Mouse (Mus musculus) forebrain, embryonic 15.5 days (tissue): ENCODE results near the gene Aarsd1. TPM values are rescaled to one million over a fixed set of nuclear protein-coding genes. Genes with fewer than 3 reads are reported as not detected.

Source experiments
- ATAC-seq: fragments of 200-750 bp; cut with Nextera tagmentation; replicated peaks from 2 replicates; pipeline ENCODE4 v1.8.0; 2017; ENCODE audit warnings: mild to moderate bottlenecking, moderate TSS enrichment, moderate library complexity
- H3K27ac ChIP-seq: fragments of 300-500 bp; sonication (generic); replicated peaks from 2 replicates; pipeline ENCODE4 v1.5.1; 2015; ENCODE audit warnings: mild to moderate bottlenecking, inconsistent platforms
- H3K27me3 ChIP-seq: fragments of 300-500 bp; sonication (generic); 2 replicates; pipeline ENCODE4 v1.6.1; 2015; ENCODE audit warnings: inconsistent platforms
- H3K36me3 ChIP-seq: fragments of 300-500 bp; sonication (generic); 2 replicates; pipeline ENCODE4 v1.6.1; 2015; ENCODE audit warnings: mild to moderate bottlenecking, inconsistent platforms
- H3K4me1 ChIP-seq: fragments of 300-500 bp; sonication (generic); 2 replicates; pipeline ENCODE4 v1.6.1; 2015; ENCODE audit warnings: inconsistent platforms
- H3K4me2 ChIP-seq: fragments of 300-500 bp; sonication (generic); replicated peaks from 2 replicates; pipeline ENCODE4 v1.6.1; 2015; ENCODE audit warnings: mild to moderate bottlenecking, inconsistent platforms
- H3K4me3 ChIP-seq: fragments of 300-500 bp; sonication (generic); 2 replicates; pipeline ENCODE4 v1.5.1; 2015; ENCODE audit warnings: mild to moderate bottlenecking, inconsistent platforms
- H3K9ac ChIP-seq: fragments of 300-500 bp; sonication (generic); replicated peaks from 2 replicates; pipeline ENCODE4 v1.6.1; 2015; ENCODE audit warnings: mild to moderate bottlenecking, inconsistent platforms
- H3K9me3 ChIP-seq: fragments of 300-500 bp; sonication (generic); 2 replicates; pipeline ENCODE4 v1.6.1; 2016; ENCODE audit warnings: inconsistent platforms
- WGBS: fragments of 180-500 bp; shearing (Covaris S2); methylation state at CpG from one replicate; pipeline ENCODE4 v1.1.7; 2015; ENCODE audit warnings: mixed read lengths; 5-methylcytosine and 5-hydroxymethylcytosine counted together
- microRNA-seq: library from miRNA; unstranded; fragments of <30 nt; microRNA quantifications from one replicate; pipeline ENCODE4, GENCODE M21; 2016
- polyA plus RNA-seq: library from polyadenylated mRNA; unstranded; fragments of >200 nt; fragmentation: Nextera tagmentation; extraction: Ambion mirVana; gene quantifications from 2 replicates; pipeline ENCODE4 v1.2.1, GENCODE M21; 2015

Aarsd1 gene
- polyA plus RNA-seq, 1 experiment from 2014 or later = 90.2 TPM

DNA sequence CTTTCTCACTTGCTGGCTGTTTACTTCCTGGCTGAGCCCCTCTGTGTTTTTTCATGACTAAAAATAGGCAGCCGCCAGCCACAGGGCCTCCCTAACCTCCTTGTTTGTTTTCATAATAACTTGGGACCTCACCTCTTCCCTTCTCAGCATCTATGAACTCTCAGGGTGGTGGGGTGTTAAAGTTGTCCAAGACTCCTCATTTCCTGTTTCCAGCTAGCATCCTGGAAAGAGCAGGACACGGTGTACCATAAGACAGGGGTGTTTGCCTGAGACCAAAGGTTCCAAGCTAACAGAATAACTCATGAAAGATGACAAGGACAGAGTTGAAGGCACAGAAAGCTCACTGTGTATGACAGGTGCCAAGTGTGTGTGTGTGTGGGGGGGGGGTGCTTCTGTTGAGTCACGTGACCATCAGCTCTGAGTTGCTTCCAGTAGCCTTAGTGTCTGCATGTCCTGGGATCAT is 56.7 kb downstream of the Aarsd1 start:
- no peak for ATAC-seq
- no peaks in the 10 kb centered on the region for H3K4me1 ChIP-seq
- H3K9me3 ChIP-seq = no peaks in the 10 kb centered on the region
- no peak overlapping the region for H3K27ac ChIP-seq
- 63% methylated on average over 3 of the region's 3 CpGs for WGBS
- no peak overlapping the region for H3K9ac ChIP-seq
- H3K36me3 ChIP-seq = no peaks in the 10 kb centered on the region
- no peak overlapping the region for H3K4me2 ChIP-seq
- no peaks in the 10 kb centered on the region for H3K27me3 ChIP-seq
- H3K4me3 ChIP-seq = no peak overlapping the region

GRCm38 (mm10) chr11:101359776-101360175 is 57.6 kb downstream of the Aarsd1 start:
- WGBS = 84% methylated on average over 9 of the region's 9 CpGs
- no peaks in the 10 kb centered on the region for H3K36me3 ChIP-seq
- no peak overlapping the region for H3K27ac ChIP-seq
- H3K27me3 ChIP-seq = no peaks in the 10 kb centered on the region
- H3K4me3 ChIP-seq = no peak overlapping the region
- no peaks in the 10 kb centered on the region for H3K9me3 ChIP-seq
- ATAC-seq = no peak
- H3K9ac ChIP-seq = no peak overlapping the region
- no peak overlapping the region for H3K4me2 ChIP-seq
- H3K4me1 ChIP-seq = no peaks in the 10 kb centered on the region

GRCm38 (mm10) chr11:101357505-101358182 is 59.8 kb downstream of the Aarsd1 start:
- Histone ChIP-seq H3K27ac (no peak overlapping the region), H3K4me2 (no peak overlapping the region), H3K9ac (no peak overlapping the region), H3K36me3 (no peaks in the 10 kb centered on the region), H3K4me3 (no peak overlapping the region), H3K27me3 (no peaks in the 10 kb centered on the region), H3K9me3 (no peaks in the 10 kb centered on the region), H3K4me1 (no peaks in the 10 kb centered on the region)
- no peak for ATAC-seq
- WGBS = 82% methylated on average over 3 of the region's 3 CpGs

Small RNA genes within 50 kb of the gene (microRNA-seq; reads per million reads assigned to microRNA genes)
- gene Mir6929 = not detected

Other genes starting within 250 kb of the Aarsd1 start
- gene Cntnap1, start 247.1 kb downstream of the Aarsd1 start, polyA plus RNA-seq = 0.77 and 0.98 TPM in 2 replicates
- 5.8 and 6.5 TPM in 2 replicates for gene Plekhh3, start 246.3 kb downstream of the Aarsd1 start, polyA plus RNA-seq
- 0.14 and 0.19 TPM in 2 replicates for gene Ccr10, start 242.2 kb downstream of the Aarsd1 start, polyA plus RNA-seq
- gene Ezh1, start 191.2 kb downstream of the Aarsd1 start, polyA plus RNA-seq = 19.6 and 21.4 TPM in 2 replicates
- 53.4 and 61.3 TPM in 2 replicates for gene Ramp2, start 171.6 kb downstream of the Aarsd1 start, polyA plus RNA-seq
- 87.7 and 92.9 TPM in 2 replicates for gene Vps25, start 163.9 kb downstream of the Aarsd1 start, polyA plus RNA-seq
- gene Wnk4, start 157.0 kb downstream of the Aarsd1 start, polyA plus RNA-seq = 4.8 and 5.5 TPM in 2 replicates
- 1.4 and 1.5 TPM in 2 replicates for gene Cntd1, start 138.6 kb downstream of the Aarsd1 start, polyA plus RNA-seq
- gene Coa3, start 138.5 kb downstream of the Aarsd1 start, polyA plus RNA-seq = 208 and 211 TPM in 2 replicates
- gene Becn1, start 115.3 kb downstream of the Aarsd1 start, polyA plus RNA-seq = 186 and 200 TPM in 2 replicates
- 129 and 140 TPM in 2 replicates for gene Psme3, start 101.4 kb downstream of the Aarsd1 start, polyA plus RNA-seq
- gene Aoc2, start 92.6 kb downstream of the Aarsd1 start, polyA plus RNA-seq = 2.1 and 2.2 TPM in 2 replicates
- 0.05 TPM in 1 of 2 replicates, not detected in the other for gene Aoc3, start 87.0 kb downstream of the Aarsd1 start, polyA plus RNA-seq
- not detected in 2 replicates for gene G6pc, start 50.1 kb downstream of the Aarsd1 start, polyA plus RNA-seq
- gene Gm27029, start 7.2 kb upstream of the Aarsd1 start, polyA plus RNA-seq = 6.3 and 7.3 TPM in 2 replicates
- gene Rundc1, start 7.5 kb upstream of the Aarsd1 start, polyA plus RNA-seq = 31.7 and 32.2 TPM in 2 replicates
- gene Ptges3l, start 7.7 kb upstream of the Aarsd1 start, polyA plus RNA-seq = 1.0 and 1.7 TPM in 2 replicates
- 267 and 285 TPM in 2 replicates for gene Rpl27, start 24.7 kb upstream of the Aarsd1 start, polyA plus RNA-seq
- 2.4 and 3.2 TPM in 2 replicates for gene Ifi35, start 30.8 kb upstream of the Aarsd1 start, polyA plus RNA-seq
- gene Rnd2, start 47.4 kb upstream of the Aarsd1 start, polyA plus RNA-seq = 121 and 142 TPM in 2 replicates
- 77.1 and 79.8 TPM in 2 replicates for gene Vat1, start 48.6 kb upstream of the Aarsd1 start, polyA plus RNA-seq
- gene Brca1, start 134.3 kb upstream of the Aarsd1 start, polyA plus RNA-seq = 5.6 and 7.1 TPM in 2 replicates
- 116 and 130 TPM in 2 replicates for gene Nbr1, start 134.5 kb upstream of the Aarsd1 start, polyA plus RNA-seq
- 2.0 and 2.3 TPM in 2 replicates for gene Tmem106a, start 164.6 kb upstream of the Aarsd1 start, polyA plus RNA-seq
- gene Gm11634, start 181.6 kb upstream of the Aarsd1 start, polyA plus RNA-seq = not detected in 2 replicates
- 31.0 and 34.6 TPM in 2 replicates for gene Rdm1, start 209.6 kb upstream of the Aarsd1 start, polyA plus RNA-seq
- 45.8 TPM in 2 replicates for gene Arl4d, start 247.9 kb upstream of the Aarsd1 start, polyA plus RNA-seq